Mouse (Mus musculus): Measurements from ENCODE around the gene Cachd1. TPM values are rescaled to one million over a fixed set of nuclear protein-coding genes. Genes with fewer than 3 reads are reported as not detected.

The Cachd1 gene
- total and polyA plus RNA-seq, 2 experiments from 2014 or later = 15.3 to 30.3 TPM

- no peak overlapping the region for H3K27ac ChIP-seq
- ATAC-seq = no peak; the same call in 1 of the 2 replicates
Observed at GRCm38 (mm10) chr4:100787201-100787600, 10.7 kb downstream of the Cachd1 start.

GRCm38 (mm10) chr4:100790176-100790575, 13.7 kb downstream of the Cachd1 start:
- no peak overlapping the region for H3K9ac ChIP-seq (replicated peaks; ENCODE audit: low read length)
- TF ChIP-seq CTCF (IDR thresholded peaks at IDR 0.05; ENCODE audit: low read depth) = no peak
- DNase-seq (ENCODE audit: low spot score) (no peak), ATAC-seq (no peak)
- no peak overlapping the region for H3K27ac ChIP-seq
- H3K4me2 ChIP-seq (ENCODE audit: low read depth, low read length) = no peak overlapping the region
- H3K4me3 ChIP-seq (ENCODE audit: low read length) = no peak overlapping the region
- H3K9me3 ChIP-seq (ENCODE audit: low read length) = no peaks in the 10 kb centered on the region
- H3K4me1 ChIP-seq (ENCODE audit: insufficient read depth, low read length) = no peaks in the 10 kb centered on the region; the same call in 1 of the 2 replicates
- 75% methylated on average over 5 of the region's 5 CpGs for WGBS
- H3K27me3 ChIP-seq (ENCODE audit: insufficient read depth, low read length) = no peaks in the 10 kb centered on the region
- H3K36me3 ChIP-seq (ENCODE audit: insufficient read depth, low read length) = no peaks in the 10 kb centered on the region

More at GRCm38 (mm10) chr4:100787201-100787600, 10.7 kb downstream of the Cachd1 start:
- H3K4me1 ChIP-seq (ENCODE audit: insufficient read depth, low read length) = peaks cover 3% of the 10 kb centered on the region; the same call in 1 of the 2 replicates
- DNase-seq (ENCODE audit: low spot score) = no peak
- no peak for TF ChIP-seq CTCF (IDR thresholded peaks at IDR 0.05; ENCODE audit: low read depth)
- no peaks in the 10 kb centered on the region for H3K36me3 ChIP-seq (ENCODE audit: insufficient read depth, low read length)
- H3K4me3 ChIP-seq (ENCODE audit: low read length) = no peak overlapping the region
- no peak overlapping the region for H3K4me2 ChIP-seq (ENCODE audit: low read depth, low read length)
- WGBS = 64% methylated on average over 3 of the region's 3 CpGs
- no peak overlapping the region for H3K9ac ChIP-seq (replicated peaks; ENCODE audit: low read length)
- no peaks in the 10 kb centered on the region for H3K9me3 ChIP-seq (ENCODE audit: low read length)
- H3K27me3 ChIP-seq (ENCODE audit: insufficient read depth, low read length) = no peaks in the 10 kb centered on the region

GRCm38 (mm10) chr4:100793147-100793546, 16.7 kb downstream of the Cachd1 start:
- 15% methylated on average over 2 of the region's 2 CpGs for WGBS
- Histone ChIP-seq H3K27me3 (ENCODE audit: insufficient read depth, low read length) (no peaks in the 10 kb centered on the region), H3K4me3 (ENCODE audit: low read length) (no peak overlapping the region), H3K4me2 (ENCODE audit: low read depth, low read length) (no peak overlapping the region), H3K36me3 (ENCODE audit: insufficient read depth, low read length) (no peaks in the 10 kb centered on the region), H3K4me1 (ENCODE audit: insufficient read depth, low read length) (peaks cover 8% of the 10 kb centered on the region), H3K9me3 (ENCODE audit: low read length) (no peaks in the 10 kb centered on the region), H3K27ac (peak overlapping the region; percentile 3; the same call in 1 of the 2 replicates), H3K9ac (replicated peaks; ENCODE audit: low read length) (no peak overlapping the region)
- ATAC-seq (no peak), DNase-seq (ENCODE audit: low spot score) (no peak)
- no peak for TF ChIP-seq CTCF (IDR thresholded peaks at IDR 0.05; ENCODE audit: low read depth)

GRCm38 (mm10) chr4:100795523-100795922, 19.0 kb downstream of the Cachd1 start:
- 25% methylated on average over 5 of the region's 5 CpGs for whole genome bisulfite sequencing
- DNase-seq (ENCODE audit: low spot score) = no peak

GRCm38 (mm10) chr4:100800730-100801442, 24.4 kb downstream of the Cachd1 start:
- H3K27me3 ChIP-seq (ENCODE audit: insufficient read depth, low read length) = no peaks in the 10 kb centered on the region
- peak overlapping the region; percentile 8; the same call in 1 of the 2 replicates for H3K27ac ChIP-seq
- H3K9me3 ChIP-seq (ENCODE audit: low read length) = no peaks in the 10 kb centered on the region
- no peak for TF ChIP-seq CTCF (IDR thresholded peaks at IDR 0.05; ENCODE audit: low read depth)
- DNase-seq (ENCODE audit: low spot score) (peak; percentile 70), ATAC-seq (no peak)
- H3K36me3 ChIP-seq (ENCODE audit: insufficient read depth, low read length) = no peaks in the 10 kb centered on the region
- no peak overlapping the region for H3K4me2 ChIP-seq (ENCODE audit: low read depth, low read length)
- no peak overlapping the region for H3K9ac ChIP-seq (replicated peaks; ENCODE audit: low read length)
- H3K4me1 ChIP-seq (ENCODE audit: insufficient read depth, low read length) = peaks cover 17% of the 10 kb centered on the region
- H3K4me3 ChIP-seq (ENCODE audit: low read length) = no peak overlapping the region
- 66% methylated on average over 14 of the region's 14 CpGs for WGBS

More at GRCm38 (mm10) chr4:100795523-100795922, 19.0 kb downstream of the Cachd1 start:
- H3K36me3 ChIP-seq (ENCODE audit: insufficient read depth, low read length) = no peaks in the 10 kb centered on the region
- H3K4me3 ChIP-seq (ENCODE audit: low read length) = no peak overlapping the region
- no peaks in the 10 kb centered on the region for H3K27me3 ChIP-seq (ENCODE audit: insufficient read depth, low read length)
- peaks cover 13% of the 10 kb centered on the region for H3K4me1 ChIP-seq (ENCODE audit: insufficient read depth, low read length)
- no peak overlapping the region for H3K27ac ChIP-seq
- no peak for TF ChIP-seq CTCF (IDR thresholded peaks at IDR 0.05; ENCODE audit: low read depth)
- no peak overlapping the region for H3K9ac ChIP-seq (replicated peaks; ENCODE audit: low read length)
- no peak for ATAC-seq
- no peak overlapping the region for H3K4me2 ChIP-seq (ENCODE audit: low read depth, low read length)
- no peaks in the 10 kb centered on the region for H3K9me3 ChIP-seq (ENCODE audit: low read length)

- no peaks in the 10 kb centered on the region for H3K27me3 ChIP-seq (ENCODE audit: insufficient read depth, low read length)
- H3K4me3 ChIP-seq (ENCODE audit: low read length) = no peak overlapping the region
- ATAC-seq (no peak), DNase-seq (ENCODE audit: low spot score) (no peak)
- WGBS = 57% methylated on average over 3 of the region's 3 CpGs
- H3K36me3 ChIP-seq (ENCODE audit: insufficient read depth, low read length) = no peaks in the 10 kb centered on the region
- H3K4me1 ChIP-seq (ENCODE audit: insufficient read depth, low read length) = peaks cover 17% of the 10 kb centered on the region
- H3K4me2 ChIP-seq (ENCODE audit: low read depth, low read length) = no peak overlapping the region
- peak overlapping the region; percentile 8; the same call in 1 of the 2 replicates for H3K27ac ChIP-seq
- no peak overlapping the region for H3K9ac ChIP-seq (replicated peaks; ENCODE audit: low read length)
- no peak for TF ChIP-seq CTCF (IDR thresholded peaks at IDR 0.05; ENCODE audit: low read depth)
- H3K9me3 ChIP-seq (ENCODE audit: low read length) = no peaks in the 10 kb centered on the region
Observed at GRCm38 (mm10) chr4:100801443-100801786, 24.9 kb downstream of the Cachd1 start.

Measured in hindbrain, postnatal 0 days (tissue).